Comparison of ENCODE assay signal across 23 mouse cellular contexts in genomic region chr7:139016288-139016687, GRCm38 (mm10).
DNase-seq lines count a peak whose midpoint lies in the region; ATAC-seq and TF ChIP-seq lines count a peak whose summit lies in the region.
"Had no signal": no experiment of that assay in that cellular context is flagged by ENCODE, and none has a peak within 500 bp of the region (broad histone marks: within the 10 kb centered on the region; RNA-seq: fewer than 3 reads in every experiment).

No protein-coding gene starts in this region.

- no peak for ATAC-seq in kidney, postnatal 0 days (replicated peaks; ENCODE audit: low FRiP score, low read depth)
- no peak; the same call in 1 of the 2 replicates for ATAC-seq in embryonic facial prominence, embryonic 14.5 days (ENCODE audit: low read depth)
- no peak for ATAC-seq in limb, embryonic 14.5 days (ENCODE audit: low FRiP score, low read depth)
- ATAC-seq in liver, postnatal 0 days, result no peak
- ATAC-seq: forebrain, embryonic 15.5 days had no signal

- no peaks in the 10 kb centered on the region for H3K9me3 ChIP-seq in kidney, postnatal 0 days (replicated peaks; ENCODE audit: low read length)
- H3K9me3 ChIP-seq in embryonic facial prominence, embryonic 14.5 days (ENCODE audit: control insufficient read depth, low read length), result no peaks in the 10 kb centered on the region
- H3K9me3 ChIP-seq in limb, embryonic 14.5 days (ENCODE audit: control insufficient read depth, low read length), result no peaks in the 10 kb centered on the region
- H3K9me3 ChIP-seq in liver, postnatal 0 days (ENCODE audit: low read length), result no peaks in the 10 kb centered on the region
- H3K9me3 ChIP-seq: forebrain, embryonic 15.5 days; heart, embryonic 15.5 days; hindbrain, embryonic 15.5 days; midbrain, embryonic 10.5 days had no signal

- TF ChIP-seq POLR2A in limb, embryonic 14.5 days (IDR thresholded peaks at IDR 0.05; ENCODE audit: borderline replicate concordance, extremely low read depth, insufficient read depth, insufficient read length), result no peak

- DNase-seq in embryo, embryonic 11 days, result peak; percentile 23
- DNase-seq in embryo, embryonic 10 days (ENCODE audit: low spot score), result no peak
- peak; percentile 69 for DNase-seq in kidney, postnatal 0 days (ENCODE audit: low spot score)
- no peak for DNase-seq in kidney, adult 11 months
- DNase-seq in embryonic facial prominence, embryonic 14.5 days (ENCODE audit: low spot score), result peak; percentile 70
- DNase-seq in limb, embryonic 14.5 days (ENCODE audit: low spot score), result peak; percentile 22
- DNase-seq in liver, postnatal 0 days, result no peak
- no peak for DNase-seq in frontal cortex, postnatal 36 days (ENCODE audit: low spot score in 2 of 2)
- DNase-seq: cerebellum, adult 11-12 months; cerebellum, postnatal 14 days; gastrocnemius, postnatal 25 days; kidney, adult 8-10 months; kidney, postnatal 36 days; lung, adult 18-20 months; lung, postnatal 10 days; right cerebral cortex, postnatal 25 days; spleen, adult 18-20 months; thymus, postnatal 14 days had no signal

- H3K4me3 ChIP-seq in kidney, postnatal 0 days (replicated peaks; ENCODE audit: low read depth, low read length), result no peak overlapping the region
- H3K4me3 ChIP-seq in embryonic facial prominence, embryonic 14.5 days (ENCODE audit: low read depth, low read length), result no peak overlapping the region
- no peak overlapping the region for H3K4me3 ChIP-seq in limb, embryonic 14.5 days (replicated peaks; ENCODE audit: low read length)
- H3K4me3 ChIP-seq in liver, postnatal 0 days (ENCODE audit: low read depth, low read length), result no peak overlapping the region
- H3K4me3 ChIP-seq: forebrain, embryonic 15.5 days; heart, embryonic 15.5 days; hindbrain, embryonic 15.5 days; midbrain, embryonic 10.5 days had no signal

- no peak overlapping the region for H3K9ac ChIP-seq in kidney, postnatal 0 days (ENCODE audit: low read depth, low read length)
- no peak overlapping the region for H3K9ac ChIP-seq in embryonic facial prominence, embryonic 14.5 days (ENCODE audit: low read depth, low read length)
- H3K9ac ChIP-seq in limb, embryonic 14.5 days (ENCODE audit: low read depth, low read length, severe bottlenecking), result no peak overlapping the region
- no peak overlapping the region for H3K9ac ChIP-seq in liver, postnatal 0 days (replicated peaks)
- H3K9ac ChIP-seq: forebrain, embryonic 15.5 days; heart, embryonic 15.5 days; hindbrain, embryonic 15.5 days had no signal

- no peaks in the 10 kb centered on the region for H3K27me3 ChIP-seq in kidney, postnatal 0 days (ENCODE audit: insufficient read depth, low read length)
- no peaks in the 10 kb centered on the region for H3K27me3 ChIP-seq in embryonic facial prominence, embryonic 14.5 days (replicated peaks; ENCODE audit: control insufficient read depth, insufficient read depth, low read length)
- H3K27me3 ChIP-seq in limb, embryonic 14.5 days (ENCODE audit: control insufficient read depth, insufficient read depth, low read length), result peaks cover 17% of the 10 kb centered on the region; the same call in 1 of the 2 replicates
- H3K27me3 ChIP-seq in liver, postnatal 0 days (ENCODE audit: insufficient read depth, low read length), result no peaks in the 10 kb centered on the region
- H3K27me3 ChIP-seq: forebrain, embryonic 15.5 days; hindbrain, embryonic 15.5 days had no signal

- TF ChIP-seq CTCF in kidney, postnatal 0 days (IDR thresholded peaks at IDR 0.05; ENCODE audit: low read depth), result no peak
- TF ChIP-seq CTCF in liver, postnatal 0 days (IDR thresholded peaks at IDR 0.05; ENCODE audit: low read depth), result no peak

- H3K4me2 ChIP-seq in kidney, postnatal 0 days (ENCODE audit: low read length), result no peak overlapping the region
- no peak overlapping the region for H3K4me2 ChIP-seq in embryonic facial prominence, embryonic 14.5 days (ENCODE audit: low read depth, low read length)
- no peak overlapping the region for H3K4me2 ChIP-seq in limb, embryonic 14.5 days (replicated peaks; ENCODE audit: low read depth, low read length, severe bottlenecking)
- no peak overlapping the region for H3K4me2 ChIP-seq in liver, postnatal 0 days (ENCODE audit: low read depth, low read length)
- H3K4me2 ChIP-seq: forebrain, embryonic 15.5 days; heart, embryonic 15.5 days; hindbrain, embryonic 15.5 days; liver, embryonic 11.5 days had no signal

- no peak overlapping the region for H3K27ac ChIP-seq in kidney, postnatal 0 days
- H3K27ac ChIP-seq in embryonic facial prominence, embryonic 14.5 days (replicated peaks; ENCODE audit: low read depth, low read length), result no peak overlapping the region
- H3K27ac ChIP-seq in limb, embryonic 14.5 days (replicated peaks; ENCODE audit: low read depth, low read length), result no peak overlapping the region
- H3K27ac ChIP-seq in liver, postnatal 0 days (ENCODE audit: low read depth), result no peak overlapping the region
- H3K27ac ChIP-seq: forebrain, embryonic 15.5 days; heart, embryonic 15.5 days; hindbrain, embryonic 15.5 days; midbrain, embryonic 10.5 days had no signal

- no peaks in the 10 kb centered on the region for H3K4me1 ChIP-seq in kidney, postnatal 0 days (replicated peaks; ENCODE audit: insufficient read depth, low read length)
- H3K4me1 ChIP-seq in embryonic facial prominence, embryonic 14.5 days (ENCODE audit: control insufficient read depth, insufficient read depth, low read length), result peaks cover 27% of the 10 kb centered on the region; the same call in 1 of the 2 replicates
- peaks cover 45% of the 10 kb centered on the region for H3K4me1 ChIP-seq in limb, embryonic 14.5 days (ENCODE audit: control insufficient read depth, insufficient read depth, low read length)
- H3K4me1 ChIP-seq in liver, postnatal 0 days (ENCODE audit: insufficient read depth), result no peaks in the 10 kb centered on the region

- WGBS in kidney, postnatal 0 days, result 26% methylated on average over 11 of the region's 11 CpGs
- 32% methylated on average over 11 of the region's 11 CpGs for WGBS in embryonic facial prominence, embryonic 14.5 days
- WGBS in limb, embryonic 14.5 days, result 37% methylated on average over 11 of the region's 11 CpGs
- 55% methylated on average over 11 of the region's 11 CpGs for WGBS in liver, postnatal 0 days (ENCODE audit: insufficient replicate concordance)

- TF ChIP-seq EP300 in liver, postnatal 0 days (IDR thresholded peaks at IDR 0.05; ENCODE audit: low read depth), result no peak

- no peaks in the 10 kb centered on the region for H3K36me3 ChIP-seq in kidney, postnatal 0 days (ENCODE audit: insufficient read depth, low read length)
- no peaks in the 10 kb centered on the region for H3K36me3 ChIP-seq in embryonic facial prominence, embryonic 14.5 days (ENCODE audit: control insufficient read depth, insufficient read depth, low read length)
- H3K36me3 ChIP-seq in limb, embryonic 14.5 days (ENCODE audit: control insufficient read depth, insufficient read depth, low read length), result no peaks in the 10 kb centered on the region
- no peaks in the 10 kb centered on the region for H3K36me3 ChIP-seq in liver, postnatal 0 days (replicated peaks; ENCODE audit: insufficient read depth, low read length)
- H3K36me3 ChIP-seq: forebrain, embryonic 15.5 days; heart, embryonic 15.5 days; hindbrain, embryonic 15.5 days; midbrain, embryonic 10.5 days had no signal

Comparison
In these comparisons a context has a peak if more than half of its experiments do, and no peak if none do; other contexts are left out.
1. DNase-seq: peak in embryo, embryonic 11 days (single experiment), kidney, postnatal 0 days (single experiment), embryonic facial prominence, embryonic 14.5 days (single experiment) and limb, embryonic 14.5 days (single experiment); none in embryo, embryonic 10 days (single experiment), kidney, adult 11 months (single experiment), liver, postnatal 0 days (single experiment) and frontal cortex, postnatal 36 days (0 of 2).